Mouse (Mus musculus) lung, postnatal 25 days (tissue): Measurements from ENCODE around the gene Adamts14.

Experiments used
- DNase-seq: peaks from one replicate; pipeline ENCODE4 v3.0.0; 2022; ENCODE audit warnings: low spot score

Adamts14 gene

GRCm38 (mm10) chr10:61273081-61273843, at the start of gene Adamts14:
Adamts14 (minus strand) TSS chr10:61273438.
- no peak for DNase-seq

GRCm38 (mm10) chr10:61318527-61318926, 45.3 kb upstream of the Adamts14 start:
- DNase-seq, result no peak

- DNase-seq, result no peak
Observed at GRCm38 (mm10) chr10:61315324-61315880, 42.2 kb upstream of the Adamts14 start.

- no peak for DNase-seq
Observed at GRCm38 (mm10) chr10:61313750-61314149, 40.5 kb upstream of the Adamts14 start.

GRCm38 (mm10) chr10:61312754-61313153, 39.5 kb upstream of the Adamts14 start:
- DNase-seq, result no peak

DNA sequence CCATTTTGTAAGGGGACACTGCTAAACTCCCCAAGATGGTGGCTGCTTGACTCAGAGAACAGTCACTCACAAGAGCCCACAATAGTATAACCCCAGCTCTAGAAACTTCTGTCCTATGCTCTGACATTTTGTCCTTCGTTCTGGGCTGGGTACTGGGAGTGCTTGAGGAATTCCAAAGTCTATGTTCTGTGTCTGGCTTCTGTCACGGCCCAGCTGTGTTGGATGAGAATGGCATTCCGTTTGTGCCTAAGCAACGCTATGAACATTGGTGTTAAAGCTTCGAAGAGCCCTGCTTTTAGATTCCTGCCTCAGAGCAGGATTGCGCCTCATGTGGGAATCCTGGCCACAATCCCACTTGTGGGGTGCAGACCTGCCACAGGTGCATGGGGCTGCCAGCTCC, 38.9 kb upstream of the Adamts14 start:
- no peak for DNase-seq

DNA sequence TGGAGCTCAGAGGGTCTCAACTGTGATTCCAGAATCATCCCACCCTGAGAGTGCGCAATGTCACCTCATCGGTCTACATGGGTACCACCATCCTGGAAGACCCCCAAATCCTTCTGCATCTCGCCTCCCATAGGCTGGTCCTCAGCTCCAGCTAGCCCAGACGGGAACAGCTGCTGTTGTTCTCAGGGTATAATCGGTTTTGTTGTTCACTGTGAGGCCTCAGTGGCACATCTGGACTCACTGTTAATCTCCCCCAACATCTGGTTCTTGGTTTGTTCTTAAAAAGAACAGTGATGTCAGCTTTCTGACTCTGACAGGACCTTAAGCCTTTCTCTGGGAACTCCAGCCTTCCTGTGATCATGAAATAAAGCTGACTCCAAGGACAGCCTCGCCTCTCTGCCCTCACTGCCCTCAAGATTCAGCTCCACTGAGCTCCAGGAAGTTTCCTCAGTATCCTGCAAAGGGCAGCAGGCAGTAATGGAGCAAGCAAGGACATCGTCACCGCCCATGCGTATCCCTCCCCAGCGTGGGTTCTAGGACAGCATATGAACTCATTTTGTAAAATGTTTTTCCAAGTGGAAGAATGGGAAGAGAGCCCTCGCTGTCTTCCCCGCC, 35.6 kb upstream of the Adamts14 start:
- no peak for DNase-seq

DNA sequence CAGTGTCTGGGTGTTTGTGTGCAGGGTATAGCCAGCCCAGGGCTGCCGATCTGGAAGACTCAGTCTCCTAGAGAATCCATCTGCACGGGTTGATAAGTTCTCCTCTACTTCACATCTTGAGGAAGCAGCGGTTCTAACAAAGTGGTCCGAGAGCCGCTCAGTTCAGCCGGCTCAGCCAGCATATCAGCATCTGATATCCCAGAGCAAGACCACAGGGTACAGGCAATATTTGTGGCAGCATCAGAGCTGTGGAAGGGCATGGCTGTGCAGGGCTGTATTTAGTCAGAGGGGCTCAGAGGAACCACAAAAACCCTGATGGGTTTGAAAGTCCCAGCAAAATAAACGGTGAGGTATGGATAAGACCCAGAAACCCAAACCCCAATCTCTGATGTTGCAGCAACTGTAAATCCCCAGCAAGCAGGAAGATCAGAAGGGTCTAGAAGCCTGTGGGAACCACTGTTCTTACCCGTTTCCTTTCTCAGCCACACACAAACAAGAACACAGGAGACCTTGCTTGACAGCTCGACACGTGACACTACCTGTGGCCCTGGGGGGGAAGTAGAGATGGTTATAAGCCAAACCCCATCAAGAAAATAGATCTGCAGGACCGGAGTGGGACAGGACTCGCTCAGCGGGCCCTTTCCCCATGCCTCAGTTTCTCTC, 32.8 kb upstream of the Adamts14 start:
- no peak for DNase-seq

GRCm38 (mm10) chr10:61304046-61304445, 30.8 kb upstream of the Adamts14 start:
- DNase-seq, result peak; percentile 29

GRCm38 (mm10) chr10:61300996-61301395, 27.8 kb upstream of the Adamts14 start:
- DNase-seq, result no peak

DNA sequence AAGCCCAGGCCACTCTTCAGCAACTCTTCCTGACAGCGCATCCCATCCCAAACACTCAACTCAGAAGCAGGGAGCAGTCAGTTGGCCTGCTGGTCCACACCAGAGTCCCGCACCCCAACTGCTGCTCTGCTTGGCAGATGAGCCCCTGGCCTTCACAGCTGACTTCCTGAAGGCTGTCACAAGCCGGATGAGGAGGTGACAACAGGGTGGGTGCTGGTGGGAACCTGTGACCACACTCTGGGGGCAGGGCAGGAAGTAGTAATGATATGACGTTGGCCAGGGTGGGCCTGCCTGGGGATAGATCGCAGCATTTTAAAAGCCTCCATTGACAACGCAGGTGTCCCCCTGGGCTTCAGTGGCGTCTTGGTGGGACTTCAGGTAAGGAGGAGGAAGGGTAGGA, 24.2 kb upstream of the Adamts14 start, which contains the start of gene Prf1:
Gene Prf1 (plus strand): TSS at position 357 of the 400 bp plus-strand sequence.
- peak; percentile 39 for DNase-seq

DNA sequence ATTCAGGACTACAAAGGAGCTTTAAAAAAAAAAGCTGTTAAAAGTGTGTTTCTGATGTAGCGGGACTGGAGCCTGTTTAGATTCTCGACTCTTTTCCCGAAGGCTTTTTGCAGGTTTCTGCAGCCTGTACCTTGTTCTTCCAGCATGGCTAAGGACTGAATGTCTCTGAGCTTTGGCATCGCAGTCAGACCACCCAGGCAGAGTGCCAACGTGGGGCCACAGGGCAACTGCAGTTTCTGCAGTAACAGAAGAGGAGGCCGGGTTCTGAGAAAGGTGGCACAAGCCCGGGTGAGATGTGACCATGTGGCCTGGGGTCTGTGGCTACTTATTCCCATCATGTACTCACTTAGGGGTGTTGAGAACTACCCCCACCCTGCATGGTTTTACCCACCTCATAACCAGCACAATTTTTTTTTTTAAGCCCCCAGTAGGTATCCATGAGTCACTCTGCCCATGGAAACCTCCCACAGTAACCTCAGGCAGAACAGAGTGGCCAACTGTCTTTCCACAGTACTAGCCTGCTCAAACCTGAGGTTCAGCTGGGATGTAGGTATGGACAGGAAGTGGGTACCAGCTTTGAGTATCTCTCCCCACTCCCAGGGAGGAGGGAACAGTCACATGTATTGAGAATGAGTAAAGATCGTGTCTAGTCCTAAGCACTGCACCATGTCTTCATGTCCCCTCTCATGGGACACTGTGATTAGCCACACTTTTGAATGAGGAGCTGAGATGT, 23.6 kb upstream of the Adamts14 start:
- DNase-seq, result no peak

- no peak for DNase-seq
Observed at GRCm38 (mm10) chr10:61294242-61294641, 21.0 kb upstream of the Adamts14 start.

- no peak for DNase-seq
Observed at GRCm38 (mm10) chr10:61290479-61290878, 17.2 kb upstream of the Adamts14 start.

- no peak for DNase-seq
Observed at GRCm38 (mm10) chr10:61290016-61290415, 16.8 kb upstream of the Adamts14 start.

GRCm38 (mm10) chr10:61286246-61286645, 13.0 kb upstream of the Adamts14 start:
- DNase-seq, result no peak

DNA sequence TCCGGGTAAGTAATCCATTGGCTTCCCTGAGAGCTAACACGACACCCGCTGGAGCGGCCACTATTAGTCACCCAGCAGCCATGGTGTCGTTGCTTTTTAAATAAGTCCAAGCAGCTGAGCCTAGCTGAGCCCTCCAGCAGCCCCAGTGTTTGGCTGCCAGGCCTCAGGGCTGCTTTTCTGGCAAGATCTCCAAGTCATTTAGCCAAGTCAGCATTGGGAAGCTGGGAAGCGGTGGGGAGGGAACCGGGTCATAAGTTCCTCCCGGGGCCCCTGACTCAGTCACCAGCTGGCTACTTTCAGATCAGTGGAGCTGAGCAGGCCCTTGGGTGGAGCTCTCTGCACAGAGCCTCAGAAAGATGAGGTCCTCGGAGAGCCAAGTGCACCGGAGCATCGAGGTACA, 12.0 kb upstream of the Adamts14 start:
- peak; percentile 50 for DNase-seq

- no peak for DNase-seq
Observed at GRCm38 (mm10) chr10:61284309-61284708, 11.1 kb upstream of the Adamts14 start.

DNA sequence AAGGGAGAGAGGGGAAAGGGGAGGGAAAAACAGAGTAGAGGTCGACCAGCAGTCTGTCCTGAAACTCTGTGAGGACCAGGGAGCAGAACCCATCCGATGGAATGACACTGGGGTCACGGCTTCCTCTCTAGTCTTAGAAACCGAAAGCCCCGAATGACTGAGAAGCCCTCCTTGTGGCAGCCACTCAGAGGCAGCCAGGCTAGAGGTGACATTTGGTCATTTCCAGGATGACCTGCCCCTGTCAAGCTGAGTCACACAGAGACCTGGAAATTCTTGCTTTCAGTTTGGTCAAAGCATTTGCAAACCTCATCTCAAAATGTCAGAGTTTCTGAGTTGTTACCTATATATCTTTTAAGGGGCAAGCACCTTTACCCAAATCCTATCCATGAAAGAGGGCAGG, 7.9 kb upstream of the Adamts14 start:
- DNase-seq, result no peak

DNA sequence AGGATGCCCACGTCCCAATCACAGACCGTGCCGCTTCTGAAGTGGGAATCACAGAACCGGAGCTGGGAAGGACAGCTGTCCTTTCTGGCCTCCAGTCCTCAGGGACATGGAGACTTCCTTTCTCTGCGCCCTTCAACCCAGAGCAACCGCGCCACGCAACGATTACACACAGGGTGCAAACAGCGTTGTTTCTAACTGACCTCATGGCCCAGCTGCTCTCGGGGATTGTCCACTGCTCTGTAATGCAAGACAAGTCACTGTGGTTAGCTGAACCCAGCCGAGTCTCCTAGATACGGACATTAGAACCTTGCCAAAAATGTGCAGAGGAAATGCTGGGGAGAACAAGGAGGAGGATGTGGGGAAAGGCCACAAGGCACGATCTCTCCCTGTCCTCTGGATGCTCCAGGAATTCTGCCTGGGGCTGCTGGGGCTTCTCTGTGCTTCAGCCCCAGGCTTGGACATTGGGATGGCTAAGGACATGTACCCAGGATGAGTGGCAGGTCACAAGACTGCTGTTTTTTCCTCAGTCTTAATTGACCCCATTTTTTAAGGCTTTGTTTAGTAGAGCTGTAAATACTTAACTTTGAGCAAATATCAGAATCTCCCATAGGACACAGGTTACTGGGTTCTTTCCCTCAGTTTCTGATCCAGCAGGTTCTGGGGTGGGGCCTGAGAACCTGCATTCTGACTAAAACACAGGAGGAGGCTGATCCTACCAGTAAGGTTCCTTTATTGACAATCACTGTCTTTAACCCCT, 4.9 kb upstream of the Adamts14 start:
- peak; percentile 52 for DNase-seq

DNA sequence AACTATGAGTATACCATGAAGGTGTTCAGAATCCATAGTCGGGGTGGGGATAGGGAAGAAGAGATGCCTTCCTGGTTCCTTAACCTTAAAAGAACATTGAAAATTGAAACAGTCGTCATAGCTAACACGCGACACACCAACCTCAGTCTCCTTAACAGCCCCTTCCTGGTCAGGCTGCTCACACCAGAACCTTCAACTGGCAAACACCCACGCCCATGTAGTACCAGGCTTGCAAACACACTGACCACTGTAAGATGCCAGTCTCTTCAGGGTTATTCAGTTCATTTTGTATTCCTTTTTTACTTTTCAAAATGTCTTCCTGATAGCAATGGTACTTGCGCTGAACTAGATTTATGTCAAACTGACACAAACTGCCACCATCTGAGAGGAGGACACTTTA, 3.8 kb upstream of the Adamts14 start:
- no peak for DNase-seq
